Mouse (Mus musculus): ENCODE measurements around the gene Etnk2.
A peak's percentile ranks its signal among the peaks of the same experiment; 100 is the strongest.
"Not testable (repeated sequence)": the region's sequence is repeated elsewhere in the genome, so short reads cannot be mapped to it uniquely, and the experiment has no call there.

Etnk2 gene

GRCm38 (mm10) chr1:133363276-133364021 is at the start of gene Etnk2:
TSS of gene Etnk2 (plus strand) at chr1:133363572.
- DNase-seq (ENCODE audit: low spot score in 2 of 2), result peak; percentile 49 to 79

DNA sequence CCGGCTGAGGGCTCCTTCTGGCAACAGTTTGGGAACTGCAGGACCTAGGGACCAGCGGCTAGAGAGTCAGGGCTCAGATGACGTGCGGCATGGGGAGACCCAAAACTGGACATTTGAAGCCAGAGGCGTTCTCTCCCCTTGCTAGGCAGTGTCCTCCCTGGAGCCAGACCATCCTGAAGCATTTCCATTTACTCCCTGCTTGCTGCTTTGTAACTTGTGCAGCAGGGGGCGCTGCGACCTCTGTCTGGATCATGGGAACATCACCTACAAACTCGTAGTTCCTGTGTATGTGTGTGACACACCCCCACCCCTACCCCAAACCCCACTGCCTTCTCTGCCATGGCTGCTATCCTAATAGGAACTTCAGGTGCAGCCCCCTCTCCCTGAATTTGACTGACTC is 49.0 kb upstream of the Etnk2 start:
- peak in 1 of 2 experiments; percentile 50 for DNase-seq (ENCODE audit: low spot score in 2 of 2)

GRCm38 (mm10) chr1:133315775-133316174 is 47.6 kb upstream of the Etnk2 start:
- no peak for DNase-seq (ENCODE audit: low spot score in 2 of 2)

- DNase-seq (ENCODE audit: low spot score in 2 of 2), result no peak
Measured at GRCm38 (mm10) chr1:133316577-133316976, 46.8 kb upstream of the Etnk2 start.

DNA sequence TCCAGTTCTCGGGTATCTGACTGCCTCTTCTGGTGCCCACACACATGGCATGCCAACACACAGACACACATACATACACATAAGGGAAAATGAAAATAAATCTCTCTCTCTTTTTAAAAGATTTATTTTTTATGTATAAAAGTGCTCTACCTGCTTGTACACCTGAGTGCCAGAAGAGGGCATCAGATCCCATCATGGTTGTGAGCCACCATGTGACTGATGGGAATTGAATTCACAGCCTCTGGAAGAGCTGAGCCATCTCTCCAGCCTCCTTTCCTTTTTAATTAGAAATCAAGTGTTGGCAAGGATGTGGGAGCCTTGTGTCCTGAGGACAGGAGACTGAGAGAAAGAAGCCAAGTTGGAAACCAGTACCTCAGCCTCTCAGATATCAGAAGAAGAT is 46.2 kb upstream of the Etnk2 start:
- no peak for DNase-seq (ENCODE audit: low spot score in 2 of 2)

DNA sequence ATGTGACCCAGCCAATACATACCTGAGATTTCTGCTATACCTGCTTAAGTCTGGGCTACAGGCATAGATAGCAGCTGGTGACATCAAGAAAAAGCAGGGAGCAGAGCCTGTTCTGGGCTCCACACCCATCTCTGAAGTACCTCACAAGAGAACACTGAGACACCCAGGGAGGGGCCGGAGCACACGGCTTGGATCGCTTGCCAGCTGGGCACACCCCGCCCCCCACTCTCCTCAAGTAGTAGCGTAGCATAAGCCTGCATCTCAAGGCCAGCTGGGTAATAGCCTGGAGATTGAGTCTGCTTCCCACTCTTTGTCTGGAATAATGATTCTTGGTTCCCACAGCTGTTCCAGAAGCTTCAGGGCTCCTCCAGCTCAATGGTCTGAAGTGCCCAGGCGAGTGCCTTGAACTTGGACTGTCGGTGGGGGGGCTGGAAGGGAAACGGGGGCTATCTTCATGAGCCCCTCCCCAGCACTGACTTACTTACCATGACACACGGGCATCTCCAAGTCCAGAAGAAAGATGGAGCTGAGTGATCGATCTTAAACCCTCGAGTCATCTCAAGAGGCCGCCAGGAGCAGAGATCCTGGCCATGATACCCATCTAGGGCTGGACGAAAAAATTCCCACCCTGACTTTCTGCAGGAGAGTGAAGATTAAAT is 42.0 kb upstream of the Etnk2 start, which contains the start of gene Kiss1:
Gene Kiss1 (plus strand): TSS at position 609 of the 659 bp plus-strand sequence.
- DNase-seq (ENCODE audit: low spot score in 2 of 2), result no peak

- no peak for DNase-seq (ENCODE audit: low spot score in 2 of 2)
Measured at GRCm38 (mm10) chr1:133323333-133323732, 40.0 kb upstream of the Etnk2 start.

DNA sequence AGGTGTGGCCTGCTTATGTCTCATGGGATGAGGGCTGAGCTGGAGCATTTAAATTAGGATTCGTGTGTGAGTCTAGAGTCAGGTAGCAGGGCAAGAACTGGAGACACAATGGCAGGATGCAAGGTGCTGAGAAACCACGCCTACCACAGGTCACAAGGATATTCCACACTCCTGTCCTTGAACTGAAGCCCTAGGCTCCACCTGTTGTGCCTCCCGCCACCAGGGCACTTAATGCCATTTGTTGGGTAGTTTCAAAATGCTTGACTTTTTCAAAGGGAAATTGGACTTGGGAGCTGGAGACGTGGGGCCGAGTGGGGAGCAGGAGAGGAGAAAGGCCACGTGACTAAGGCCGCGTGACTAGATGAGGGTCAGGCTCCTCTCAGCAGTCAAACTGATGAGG is 37.4 kb upstream of the Etnk2 start:
- DNase-seq (ENCODE audit: low spot score in 2 of 2), result no peak

GRCm38 (mm10) chr1:133327094-133327493 is 36.3 kb upstream of the Etnk2 start:
- DNase-seq (ENCODE audit: low spot score in 2 of 2), result no peak

- no peak for DNase-seq (ENCODE audit: low spot score in 2 of 2)
Measured at GRCm38 (mm10) chr1:133328299-133328795, 35.0 kb upstream of the Etnk2 start.

DNA sequence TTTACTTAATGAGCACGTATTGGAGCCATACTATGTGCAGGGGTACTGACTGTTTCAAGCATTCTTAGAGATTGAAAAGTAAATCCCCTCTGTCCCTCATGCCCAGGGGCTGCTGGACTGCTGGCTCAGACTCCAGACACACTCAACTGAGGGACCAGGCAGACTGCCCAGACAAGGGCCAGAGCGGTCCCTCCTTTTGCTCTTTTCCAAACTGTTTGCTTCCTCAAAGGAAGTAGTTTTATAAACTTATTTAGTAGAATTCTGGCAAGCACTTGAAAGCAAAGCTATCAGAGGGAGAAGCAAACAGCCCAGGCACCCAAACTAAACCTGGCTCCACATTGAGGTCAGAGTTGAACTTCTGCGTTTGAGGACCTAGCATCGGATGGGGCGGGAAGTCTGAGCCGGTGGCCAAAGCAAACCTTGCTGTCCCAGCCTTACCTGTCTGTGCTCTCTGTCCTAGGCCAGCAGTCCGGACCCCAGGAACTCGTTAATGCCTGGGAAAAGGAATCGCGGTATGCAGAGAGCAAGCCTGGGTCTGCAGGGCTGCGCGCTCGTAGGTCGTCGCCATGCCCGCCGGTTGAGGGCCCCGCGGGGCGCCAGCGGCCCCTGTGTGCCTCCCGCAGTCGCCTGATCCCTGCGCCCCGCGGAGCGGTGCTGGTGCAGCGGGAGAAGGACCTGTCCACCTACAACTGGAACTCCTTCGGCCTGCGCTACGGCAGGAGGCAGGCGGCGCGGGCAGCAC is 34.3 kb upstream of the Etnk2 start:
- DNase-seq (ENCODE audit: low spot score in 2 of 2), result no peak

DNA sequence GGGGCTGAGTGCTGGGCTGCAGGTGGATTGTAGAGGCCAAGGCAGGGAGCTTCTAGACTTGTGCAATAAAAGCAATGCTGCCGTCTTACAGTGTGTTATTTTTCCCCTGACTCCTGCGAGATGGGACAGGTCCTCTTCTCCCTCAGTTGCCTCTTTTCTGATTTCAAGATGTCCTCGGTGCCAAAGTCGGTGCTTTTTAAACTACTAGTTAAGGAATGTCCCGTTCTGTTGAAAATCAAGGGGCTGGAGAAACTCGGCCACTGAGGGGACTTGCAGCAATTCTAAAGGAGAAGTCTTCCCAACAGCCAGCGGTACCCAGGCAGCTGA is 33.8 kb upstream of the Etnk2 start:
- DNase-seq (ENCODE audit: low spot score in 2 of 2), result no peak

- DNase-seq (ENCODE audit: low spot score in 2 of 2), result no peak
Measured at GRCm38 (mm10) chr1:133331142-133331541, 32.2 kb upstream of the Etnk2 start.

- DNase-seq (ENCODE audit: low spot score in 2 of 2), result peak in 1 of 2 experiments; percentile 22
Measured at GRCm38 (mm10) chr1:133332656-133333430, 30.5 kb upstream of the Etnk2 start.

DNA sequence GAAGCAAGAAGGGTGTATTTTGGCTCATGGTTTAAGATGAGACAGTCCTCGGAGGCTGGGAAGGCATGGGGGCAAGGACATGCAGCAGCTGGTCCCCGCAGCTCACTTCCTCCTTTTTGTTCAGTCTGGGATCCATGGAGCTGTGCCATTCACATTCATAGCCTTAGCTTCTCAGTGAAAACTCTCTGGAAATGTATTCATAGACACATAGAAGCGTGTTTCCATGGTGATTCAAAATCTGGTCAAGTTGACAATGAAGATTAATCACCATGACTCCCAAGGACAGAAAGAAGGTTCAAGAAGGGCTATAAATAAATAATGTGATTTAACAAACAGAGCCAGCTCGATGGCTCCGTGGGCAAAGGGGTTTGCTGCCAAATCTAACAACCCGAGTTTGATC is 29.4 kb upstream of the Etnk2 start:
- no peak for DNase-seq (ENCODE audit: low spot score in 2 of 2)

DNA sequence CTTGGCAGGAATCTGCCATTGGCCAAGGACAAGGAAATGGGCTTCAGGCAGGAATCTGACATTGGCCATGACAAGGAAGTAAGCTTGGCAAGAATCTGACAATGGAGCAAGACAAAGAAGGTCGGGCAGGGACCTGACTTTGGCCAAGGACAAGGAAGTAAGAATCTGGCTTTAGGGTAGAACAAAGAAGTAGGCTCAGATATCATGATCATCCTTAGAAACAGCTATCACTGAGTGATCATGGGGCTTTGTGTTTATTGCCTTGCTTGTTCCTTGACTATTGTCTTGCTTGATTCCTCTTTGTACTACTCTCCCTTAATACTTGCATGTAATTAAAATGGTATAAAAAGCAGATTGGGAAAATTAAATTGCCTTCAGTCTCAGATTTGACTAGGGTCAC is 23.0 kb upstream of the Etnk2 start:
- not testable (repeated sequence) for DNase-seq (ENCODE audit: low spot score in 2 of 2)

DNA sequence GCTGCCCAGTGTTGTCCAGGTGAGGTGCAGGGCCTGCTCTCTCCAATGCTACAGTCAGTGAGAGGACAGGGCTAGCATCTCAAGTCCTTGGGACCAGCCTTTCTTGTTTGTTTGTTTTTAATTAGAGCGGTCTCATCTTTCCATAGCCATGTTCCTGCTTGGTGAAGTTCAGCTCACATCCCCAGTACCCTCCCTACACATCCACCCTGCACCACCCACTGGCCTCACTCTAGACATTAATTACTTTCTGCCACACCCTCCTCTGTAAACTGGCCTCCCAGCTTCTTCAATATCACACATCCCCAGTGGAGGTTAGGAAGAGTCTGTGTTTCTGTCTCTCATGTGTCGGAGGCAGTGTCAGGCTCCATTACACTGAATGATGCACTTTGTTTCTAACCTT is 19.0 kb upstream of the Etnk2 start:
- DNase-seq (ENCODE audit: low spot score in 2 of 2), result no peak

DNA sequence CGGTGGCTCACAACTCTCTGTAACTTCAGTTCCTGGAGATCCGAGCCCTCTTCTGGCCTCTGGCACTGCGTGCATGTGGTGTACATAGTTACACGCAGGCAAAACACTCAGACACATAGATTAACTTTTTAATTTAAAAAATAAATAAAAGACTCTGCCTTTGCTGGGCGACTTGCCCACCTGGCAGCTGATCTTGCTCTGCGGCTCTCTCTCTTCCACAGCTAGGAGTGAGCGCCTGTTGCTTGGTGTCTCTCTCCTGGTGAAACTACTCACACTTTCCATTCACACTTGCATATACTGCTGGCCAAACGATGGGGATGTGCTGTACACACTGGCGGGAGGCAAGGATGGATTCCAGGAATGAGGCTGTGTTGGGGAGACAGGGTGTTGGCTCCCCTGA is 16.8 kb upstream of the Etnk2 start:
- DNase-seq (ENCODE audit: low spot score in 2 of 2), result no peak

GRCm38 (mm10) chr1:133347226-133347625 is 16.1 kb upstream of the Etnk2 start:
- no peak for DNase-seq (ENCODE audit: low spot score in 2 of 2)

DNA sequence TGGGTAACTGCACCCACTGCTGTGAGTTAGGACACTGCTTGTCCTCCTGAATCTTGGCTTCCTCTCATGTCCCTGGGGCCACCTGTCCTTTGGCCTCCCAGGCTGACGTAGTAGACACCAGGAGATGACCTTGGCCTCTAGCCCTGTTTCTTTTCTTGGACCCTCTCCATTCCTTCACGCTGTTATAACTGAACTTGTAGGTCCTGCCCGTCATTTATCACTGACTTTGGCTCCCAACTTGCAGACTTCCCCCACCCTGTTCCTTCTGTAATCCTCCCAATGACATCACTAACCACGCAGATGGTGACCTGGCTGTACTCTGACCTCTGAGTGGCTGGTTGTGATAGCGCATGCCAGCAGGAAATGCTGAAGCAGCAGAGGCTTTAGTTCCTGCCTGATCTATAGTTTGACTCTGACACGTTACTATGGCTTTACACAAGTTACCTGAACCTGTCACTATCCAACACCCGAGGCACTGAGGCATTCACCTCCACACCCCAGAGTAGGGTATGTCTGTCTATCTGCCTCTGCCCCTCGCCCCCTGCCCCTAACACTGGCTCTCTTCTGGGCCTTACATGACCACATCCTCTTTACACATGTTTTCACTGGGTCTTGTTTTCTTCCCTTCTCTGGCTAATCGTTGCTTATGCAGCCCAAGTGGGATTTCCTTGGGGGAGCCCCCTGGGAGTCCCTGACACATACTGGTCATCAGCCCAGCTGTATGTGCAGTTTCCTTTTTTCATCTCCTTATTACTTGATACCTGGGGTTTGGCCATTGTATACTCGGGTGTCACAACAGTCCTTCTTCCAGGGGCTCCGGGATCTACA is 15.5 kb upstream of the Etnk2 start:
- DNase-seq (ENCODE audit: low spot score in 2 of 2), result no peak

DNA sequence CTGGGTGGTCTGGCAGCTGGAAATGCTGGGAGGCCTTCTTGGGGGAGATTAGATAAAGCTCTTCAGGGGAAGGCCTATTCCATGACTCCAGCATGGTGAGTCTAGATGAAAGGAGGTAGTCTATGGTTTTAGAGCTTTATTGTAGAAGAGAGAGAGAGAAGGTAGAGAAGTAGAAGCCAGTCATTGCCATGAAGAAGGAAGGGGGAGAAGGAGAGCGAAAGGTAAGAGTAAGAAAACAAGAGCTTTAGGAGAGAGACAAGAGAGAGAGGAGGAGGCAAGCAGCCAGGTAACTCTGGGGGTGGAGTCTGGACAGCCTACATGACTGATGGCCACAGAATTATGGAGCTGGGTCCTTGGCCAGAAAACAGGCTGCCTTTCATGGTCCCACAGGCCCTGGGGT is 13.2 kb upstream of the Etnk2 start, which contains the start of gene Ren1:
Gene Ren1 (plus strand): TSS at position 301 of the 400 bp plus-strand sequence.
- DNase-seq (ENCODE audit: low spot score in 2 of 2), result no peak
